Mouse (Mus musculus) erythroblast, embryonic 14.5 days (primary cell): ENCODE results near the gene Nphp1.

Source experiments
- GATA1 ChIP-seq: IDR thresholded peaks from 2 replicates; pipeline ENCODE4 v1.6.1; 2012; ENCODE audit warnings: low read length, inconsistent platforms, mixed read lengths
- TAL1 ChIP-seq: IDR thresholded peaks from 3 replicates; pipeline ENCODE4 v1.6.1; 2012; ENCODE audit warnings: low read length, inconsistent platforms, mixed read lengths

- no peak for TF ChIP-seq TAL1
- no peak for TF ChIP-seq GATA1
These were observed 47.8 kb downstream of the Nphp1 start for GRCm38 (mm10) chr2:127740756-127741519.
